Mouse (Mus musculus) liver, embryonic 12.5 days (tissue): ENCODE results near the gene Igsf9b. TPM values are rescaled to one million over a fixed set of nuclear protein-coding genes. Genes with fewer than 3 reads are reported as not detected.

Source experiments
- ATAC-seq: fragments of 200-750 bp; cut with Nextera tagmentation; 2 replicates; pipeline ENCODE4 v1.8.0; 2017; ENCODE audit warnings: moderate number of reproducible peaks, mild to moderate bottlenecking, moderate library complexity
- H3K27ac ChIP-seq: fragments of 300-500 bp; sonication (generic); 2 replicates; pipeline ENCODE4 v1.5.1; 2016; ENCODE audit warnings: mild to moderate bottlenecking
- H3K27me3 ChIP-seq: fragments of 300-500 bp; sonication (generic); replicated peaks from 2 replicates; pipeline ENCODE4 v1.6.1; 2016; ENCODE audit warnings: mild to moderate bottlenecking, moderate library complexity
- H3K36me3 ChIP-seq: fragments of 300-500 bp; sonication (generic); 2 replicates; pipeline ENCODE4 v1.6.1; 2016; ENCODE audit warnings: mild to moderate bottlenecking, moderate library complexity
- H3K4me1 ChIP-seq: fragments of 300-500 bp; sonication (generic); 2 replicates; pipeline ENCODE4 v1.6.1; 2016
- H3K4me2 ChIP-seq: fragments of 300-500 bp; sonication (generic); 2 replicates; pipeline ENCODE4 v1.6.1; 2016; ENCODE audit warnings: mild to moderate bottlenecking, moderate library complexity
- H3K4me3 ChIP-seq: fragments of 300-500 bp; sonication (generic); 2 replicates; pipeline ENCODE4 v1.5.1; 2016; ENCODE audit warnings: mild to moderate bottlenecking, moderate library complexity
- H3K9ac ChIP-seq: fragments of 300-500 bp; sonication (generic); 2 replicates; pipeline ENCODE4 v1.6.1; 2016; ENCODE audit warnings: mild to moderate bottlenecking, moderate library complexity
- H3K9me3 ChIP-seq: fragments of 300-500 bp; sonication (generic); replicated peaks from 2 replicates; pipeline ENCODE4 v1.6.1; 2016; ENCODE audit warnings: mild to moderate bottlenecking, moderate library complexity
- WGBS: fragments of 180-500 bp; shearing (Covaris S2); methylation state at CpG from one replicate; pipeline ENCODE4 v1.1.7; 2016; ENCODE audit not compliant: insufficient replicate concordance; 5-methylcytosine and 5-hydroxymethylcytosine counted together
- polyA plus RNA-seq: library from polyadenylated mRNA; unstranded; fragments of >200 nt; fragmentation: Nextera tagmentation; extraction: Ambion mirVana; gene quantifications from 2 replicates; pipeline ENCODE4 v1.2.1, GENCODE M21; 2016

Igsf9b gene
- polyA plus RNA-seq, 1 experiment from 2014 or later, result 0.15 TPM

- Histone ChIP-seq H3K4me1 (no peaks in the 10 kb centered on the region), H3K27me3 (no peaks in the 10 kb centered on the region), H3K9ac (no peak overlapping the region), H3K9me3 (no peaks in the 10 kb centered on the region), H3K4me3 (no peak overlapping the region), H3K27ac (no peak overlapping the region), H3K4me2 (no peak overlapping the region), H3K36me3 (no peaks in the 10 kb centered on the region)
- no peak for ATAC-seq
- WGBS, result 77% methylated on average over 11 of the region's 11 CpGs
These were observed 47.7 kb downstream of the Igsf9b start for GRCm38 (mm10) chr9:27346541-27347269.

GRCm38 (mm10) chr9:27353082-27353481 lies 54.1 kb downstream of the Igsf9b start:
- no peaks in the 10 kb centered on the region for H3K36me3 ChIP-seq
- 64% methylated on average over 7 of the region's 7 CpGs for WGBS

GRCm38 (mm10) chr9:27357893-27358292 lies 58.9 kb downstream of the Igsf9b start:
- Histone ChIP-seq H3K9me3 (no peaks in the 10 kb centered on the region), H3K4me1 (no peaks in the 10 kb centered on the region), H3K4me3 (no peak overlapping the region), H3K27ac (no peak overlapping the region), H3K9ac (no peak overlapping the region), H3K4me2 (no peak overlapping the region), H3K27me3 (no peaks in the 10 kb centered on the region), H3K36me3 (no peaks in the 10 kb centered on the region)
- WGBS, result 61% methylated on average over 6 of the region's 6 CpGs
- no peak for ATAC-seq

More at GRCm38 (mm10) chr9:27353082-27353481, 54.1 kb downstream of the Igsf9b start:
- Histone ChIP-seq H3K27ac (no peak overlapping the region), H3K27me3 (no peaks in the 10 kb centered on the region), H3K4me2 (no peak overlapping the region), H3K9me3 (no peaks in the 10 kb centered on the region), H3K9ac (no peak overlapping the region), H3K4me3 (no peak overlapping the region), H3K4me1 (no peaks in the 10 kb centered on the region)
- no peak for ATAC-seq

GRCm38 (mm10) chr9:27367231-27367630 lies 68.2 kb downstream of the Igsf9b start:
- Histone ChIP-seq H3K36me3 (no peaks in the 10 kb centered on the region), H3K4me1 (no peaks in the 10 kb centered on the region), H3K9me3 (no peaks in the 10 kb centered on the region), H3K27me3 (no peaks in the 10 kb centered on the region), H3K9ac (no peak overlapping the region), H3K4me3 (no peak overlapping the region), H3K27ac (no peak overlapping the region), H3K4me2 (no peak overlapping the region)
- 47% methylated on average over 2 of the region's 2 CpGs for WGBS
- no peak for ATAC-seq

GRCm38 (mm10) chr9:27369108-27369507 lies 70.1 kb downstream of the Igsf9b start:
- H3K9ac ChIP-seq, result no peak overlapping the region
- no peak overlapping the region for H3K4me2 ChIP-seq
- H3K27ac ChIP-seq, result no peak overlapping the region
- no peaks in the 10 kb centered on the region for H3K4me1 ChIP-seq
- no peaks in the 10 kb centered on the region for H3K27me3 ChIP-seq
- H3K36me3 ChIP-seq, result no peaks in the 10 kb centered on the region
- 66% methylated on average over 2 of the region's 2 CpGs for WGBS
- no peak overlapping the region for H3K4me3 ChIP-seq
- H3K9me3 ChIP-seq, result no peaks in the 10 kb centered on the region
- no peak for ATAC-seq

GRCm38 (mm10) chr9:27375746-27376145 lies 76.7 kb downstream of the Igsf9b start:
- Histone ChIP-seq H3K27me3 (no peaks in the 10 kb centered on the region), H3K4me3 (no peak overlapping the region), H3K4me1 (no peaks in the 10 kb centered on the region), H3K27ac (no peak overlapping the region), H3K36me3 (no peaks in the 10 kb centered on the region), H3K9ac (no peak overlapping the region), H3K9me3 (no peaks in the 10 kb centered on the region), H3K4me2 (no peak overlapping the region)
- ATAC-seq, result no peak
- 28% methylated on average over 1 of the region's 1 CpGs for WGBS

- Histone ChIP-seq H3K4me1 (no peaks in the 10 kb centered on the region), H3K9me3 (no peaks in the 10 kb centered on the region), H3K9ac (no peak overlapping the region), H3K27me3 (no peaks in the 10 kb centered on the region), H3K4me2 (no peak overlapping the region), H3K27ac (no peak overlapping the region), H3K4me3 (no peak overlapping the region), H3K36me3 (no peaks in the 10 kb centered on the region)
- 63% methylated on average over 3 of the region's 3 CpGs for whole genome bisulfite sequencing
- ATAC-seq, result no peak
These were observed 87.9 kb downstream of the Igsf9b start for GRCm38 (mm10) chr9:27386951-27387350.

- ATAC-seq, result no peak
- H3K4me1 ChIP-seq, result no peaks in the 10 kb centered on the region
- 59% methylated on average over 3 of the region's 3 CpGs for WGBS
These were observed 97.5 kb downstream of the Igsf9b start, which contains the start of gene Spata19 for GRCm38 (mm10) chr9:27396500-27396899. Gene Spata19, plus strand, starts transcription at chr9:27396800.

GRCm38 (mm10) chr9:27401169-27401568 lies 102.2 kb downstream of the Igsf9b start:
- no peak overlapping the region for H3K4me2 ChIP-seq
- H3K4me1 ChIP-seq, result no peaks in the 10 kb centered on the region
- no peak overlapping the region for H3K4me3 ChIP-seq
- no peaks in the 10 kb centered on the region for H3K27me3 ChIP-seq
- 64% methylated on average over 4 of the region's 4 CpGs for WGBS
- H3K27ac ChIP-seq, result no peak overlapping the region
- H3K9me3 ChIP-seq, result no peaks in the 10 kb centered on the region
- H3K9ac ChIP-seq, result no peak overlapping the region
- ATAC-seq, result no peak
- no peaks in the 10 kb centered on the region for H3K36me3 ChIP-seq

More at GRCm38 (mm10) chr9:27396500-27396899, 97.5 kb downstream of the Igsf9b start, which contains the start of gene Spata19:
- no peak within 1 kb of the TSS for H3K4me2 ChIP-seq
- H3K9me3 ChIP-seq, result no peaks in the 10 kb centered on the region
- H3K9ac ChIP-seq, result no peak within 1 kb of the TSS
- no peaks in the 10 kb centered on the region for H3K36me3 ChIP-seq
- H3K4me3 ChIP-seq, result no peak within 1 kb of the TSS
- no peak within 1 kb of the TSS for H3K27ac ChIP-seq
- H3K27me3 ChIP-seq, result no peaks in the 10 kb centered on the region

Other genes starting within 250 kb of the Igsf9b start
- 12.0 and 12.6 TPM in 2 replicates for gene Jam3, start 143.8 kb upstream of the Igsf9b start, polyA plus RNA-seq
- not detected in 2 replicates for gene Spata19, start 97.6 kb downstream of the Igsf9b start, polyA plus RNA-seq